Mouse (Mus musculus): Measurements from ENCODE around the gene Olfr490. TPM values are rescaled to one million over a fixed set of nuclear protein-coding genes. Genes with fewer than 3 reads are reported as not detected.

The Olfr490 gene
- polyA plus RNA-seq (2012; rRNA removed) (not detected in 2 replicates), polyA plus RNA-seq (2014; fragmentation: Nextera tagmentation; extraction: Ambion mirVana) (not detected in 2 replicates)

GRCm38 (mm10) chr7:108288834-108289233 lies at the start of gene Olfr490:
Olfr490 (minus strand) TSS chr7:108288934.
- ATAC-seq (ENCODE audit: insufficient read depth) = no peak
- DNase-seq (ENCODE audit: low read depth in 3 of 3, low spot score in 3 of 3) = no peak
- no peaks in the 10 kb centered on the region for H3K9me3 ChIP-seq (ENCODE audit: control insufficient read depth, low read length)
- no peak within 1 kb of the TSS for H3K4me3 ChIP-seq (ENCODE audit: insufficient read depth in 1 of 2, low read depth in 2 of 2, low read length in 2 of 2)
- H3K4me1 ChIP-seq (replicated peaks; ENCODE audit: control insufficient read depth in 2 of 2, insufficient read depth in 2 of 2, low read length in 1 of 2) = no peaks in the 10 kb centered on the region
- no peak within 1 kb of the TSS for H3K9ac ChIP-seq (replicated peaks)
- H3K27me3 ChIP-seq (ENCODE audit: control insufficient read depth, insufficient read depth, low read length) = no peaks in the 10 kb centered on the region
- H3K4me2 ChIP-seq (ENCODE audit: low read depth) = no peak within 1 kb of the TSS
- no peaks in the 10 kb centered on the region for H3K36me3 ChIP-seq (replicated peaks; ENCODE audit: control insufficient read depth, insufficient read depth, low read depth)
- TF ChIP-seq EP300 (IDR thresholded peaks at IDR 0.05; ENCODE audit: low read depth) (no peak), CTCF (IDR thresholded peaks at IDR 0.05; ENCODE audit: low read depth) (no peak)
- H3K27ac ChIP-seq = no peak within 1 kb of the TSS

- Histone ChIP-seq H3K36me3 (replicated peaks; ENCODE audit: control insufficient read depth, insufficient read depth, low read depth) (no peaks in the 10 kb centered on the region), H3K27ac (no peak within 1 kb of the TSS), H3K4me1 (replicated peaks; ENCODE audit: control insufficient read depth in 2 of 2, insufficient read depth in 2 of 2, low read length in 1 of 2) (no peaks in the 10 kb centered on the region), H3K9me3 (ENCODE audit: control insufficient read depth, low read length) (no peaks in the 10 kb centered on the region), H3K4me2 (ENCODE audit: low read depth) (no peak within 1 kb of the TSS), H3K9ac (replicated peaks) (no peak within 1 kb of the TSS), H3K4me3 (ENCODE audit: insufficient read depth in 1 of 2, low read depth in 2 of 2, low read length in 2 of 2) (no peak within 1 kb of the TSS), H3K27me3 (ENCODE audit: control insufficient read depth, insufficient read depth, low read length) (no peaks in the 10 kb centered on the region)
- ATAC-seq (ENCODE audit: insufficient read depth) (no peak), DNase-seq (ENCODE audit: low read depth in 3 of 3, low spot score in 3 of 3) (no peak)
- no peak for TF ChIP-seq CTCF (IDR thresholded peaks at IDR 0.05; ENCODE audit: low read depth)
- no peak for TF ChIP-seq EP300 (IDR thresholded peaks at IDR 0.05; ENCODE audit: low read depth)
- WGBS (ENCODE audit: insufficient replicate concordance) = 44% methylated on average over 2 of the region's 2 CpGs
Observed at GRCm38 (mm10) chr7:108323574-108323973, 34.8 kb upstream of the Olfr490 start, which contains the start of gene Olfr492. Olfr492 (minus strand) TSS chr7:108323674.

- DNase-seq (ENCODE audit: low read depth in 3 of 3, low spot score in 3 of 3) (no peak), ATAC-seq (ENCODE audit: insufficient read depth) (no peak)
- WGBS (ENCODE audit: insufficient replicate concordance) = 24% methylated on average over 1 of the region's 1 CpGs
- Histone ChIP-seq H3K4me3 (ENCODE audit: insufficient read depth in 1 of 2, low read depth in 2 of 2, low read length in 2 of 2) (no peak within 1 kb of the TSS), H3K4me1 (replicated peaks; ENCODE audit: control insufficient read depth in 2 of 2, insufficient read depth in 2 of 2, low read length in 1 of 2) (no peaks in the 10 kb centered on the region), H3K36me3 (replicated peaks; ENCODE audit: control insufficient read depth, insufficient read depth, low read depth) (no peaks in the 10 kb centered on the region), H3K27me3 (ENCODE audit: control insufficient read depth, insufficient read depth, low read length) (no peaks in the 10 kb centered on the region), H3K9me3 (ENCODE audit: control insufficient read depth, low read length) (no peaks in the 10 kb centered on the region), H3K27ac (no peak within 1 kb of the TSS), H3K4me2 (ENCODE audit: low read depth) (no peak within 1 kb of the TSS), H3K9ac (replicated peaks) (no peak within 1 kb of the TSS)
- TF ChIP-seq CTCF (IDR thresholded peaks at IDR 0.05; ENCODE audit: low read depth) = no peak
- TF ChIP-seq EP300 (IDR thresholded peaks at IDR 0.05; ENCODE audit: low read depth) = no peak
Observed at GRCm38 (mm10) chr7:108313151-108313550, 24.4 kb upstream of the Olfr490 start, which contains the start of gene Olfr491. Olfr491 (plus strand) TSS chr7:108313451.

- no peak for DNase-seq (ENCODE audit: low read depth in 3 of 3, low spot score in 3 of 3)
- ATAC-seq (ENCODE audit: insufficient read depth) = no peak
- Histone ChIP-seq H3K4me1 (replicated peaks; ENCODE audit: control insufficient read depth in 2 of 2, insufficient read depth in 2 of 2, low read length in 1 of 2) (no peaks in the 10 kb centered on the region), H3K4me3 (ENCODE audit: insufficient read depth in 1 of 2, low read depth in 2 of 2, low read length in 2 of 2) (no peak within 1 kb of the TSS), H3K4me2 (ENCODE audit: low read depth) (no peak within 1 kb of the TSS), H3K27ac (no peak within 1 kb of the TSS), H3K36me3 (replicated peaks; ENCODE audit: control insufficient read depth, insufficient read depth, low read depth) (no peaks in the 10 kb centered on the region), H3K27me3 (ENCODE audit: control insufficient read depth, insufficient read depth, low read length) (no peaks in the 10 kb centered on the region), H3K9me3 (ENCODE audit: control insufficient read depth, low read length) (no peaks in the 10 kb centered on the region), H3K9ac (replicated peaks) (no peak within 1 kb of the TSS)
- TF ChIP-seq CTCF (IDR thresholded peaks at IDR 0.05; ENCODE audit: low read depth) = no peak
- no peak for TF ChIP-seq EP300 (IDR thresholded peaks at IDR 0.05; ENCODE audit: low read depth)
Observed at GRCm38 (mm10) chr7:108258247-108258646, 30.5 kb downstream of the Olfr490 start, which contains the start of gene Olfr488. Olfr488 (minus strand) TSS chr7:108258347.

Other genes with a start within 250 kb of the Olfr490 start
- not detected in 2 replicates for gene Olfr479, start 238.2 kb downstream of the Olfr490 start, polyA plus RNA-seq (2012; rRNA removed)
- not detected in 2 replicates for gene Olfr479, start 238.2 kb downstream of the Olfr490 start, polyA plus RNA-seq (2014; fragmentation: Nextera tagmentation; extraction: Ambion mirVana)
- gene Olfr480, start 221.6 kb downstream of the Olfr490 start, polyA plus RNA-seq (2012; rRNA removed) = not detected in 2 replicates
- gene Olfr480, start 221.6 kb downstream of the Olfr490 start, polyA plus RNA-seq (2014; fragmentation: Nextera tagmentation; extraction: Ambion mirVana) = not detected in 2 replicates
- not detected in 2 replicates for gene Olfr481, start 209.1 kb downstream of the Olfr490 start, polyA plus RNA-seq (2012; rRNA removed)
- not detected in 2 replicates for gene Olfr481, start 209.1 kb downstream of the Olfr490 start, polyA plus RNA-seq (2014; fragmentation: Nextera tagmentation; extraction: Ambion mirVana)
- 0.01 TPM in 2 replicates for gene Olfr482, start 191.3 kb downstream of the Olfr490 start, polyA plus RNA-seq (2012; rRNA removed)
- not detected in 2 replicates for gene Olfr482, start 191.3 kb downstream of the Olfr490 start, polyA plus RNA-seq (2014; fragmentation: Nextera tagmentation; extraction: Ambion mirVana)
- not detected in 2 replicates for gene Olfr483, start 188.1 kb downstream of the Olfr490 start, polyA plus RNA-seq (2012; rRNA removed)
- gene Olfr483, start 188.1 kb downstream of the Olfr490 start, polyA plus RNA-seq (2014; fragmentation: Nextera tagmentation; extraction: Ambion mirVana) = not detected in 2 replicates
- gene Olfr484, start 161.5 kb downstream of the Olfr490 start, polyA plus RNA-seq (2012; rRNA removed) = not detected in 2 replicates
- gene Olfr484, start 161.5 kb downstream of the Olfr490 start, polyA plus RNA-seq (2014; fragmentation: Nextera tagmentation; extraction: Ambion mirVana) = not detected in 2 replicates
- not detected in 2 replicates for gene Olfr485, start 129.1 kb downstream of the Olfr490 start, polyA plus RNA-seq (2012; rRNA removed)
- not detected in 2 replicates for gene Olfr485, start 129.1 kb downstream of the Olfr490 start, polyA plus RNA-seq (2014; fragmentation: Nextera tagmentation; extraction: Ambion mirVana)
- not detected in 2 replicates for gene Olfr486, start 116.2 kb downstream of the Olfr490 start, polyA plus RNA-seq (2012; rRNA removed)
- gene Olfr486, start 116.2 kb downstream of the Olfr490 start, polyA plus RNA-seq (2014; fragmentation: Nextera tagmentation; extraction: Ambion mirVana) = not detected in 2 replicates
- not detected in 2 replicates for gene Olfr487, start 74.3 kb downstream of the Olfr490 start, polyA plus RNA-seq (2012; rRNA removed)
- not detected in 2 replicates for gene Olfr487, start 74.3 kb downstream of the Olfr490 start, polyA plus RNA-seq (2014; fragmentation: Nextera tagmentation; extraction: Ambion mirVana)
- not detected in 2 replicates for gene Olfr488, start 30.6 kb downstream of the Olfr490 start, polyA plus RNA-seq (2012; rRNA removed)
- gene Olfr488, start 30.6 kb downstream of the Olfr490 start, polyA plus RNA-seq (2014; fragmentation: Nextera tagmentation; extraction: Ambion mirVana) = not detected in 2 replicates
- not detected in 2 replicates for gene Olfr491, start 24.5 kb upstream of the Olfr490 start, polyA plus RNA-seq (2012; rRNA removed)
- gene Olfr491, start 24.5 kb upstream of the Olfr490 start, polyA plus RNA-seq (2014; fragmentation: Nextera tagmentation; extraction: Ambion mirVana) = not detected in 2 replicates
- gene Olfr492, start 34.7 kb upstream of the Olfr490 start, polyA plus RNA-seq (2012; rRNA removed) = not detected in 2 replicates
- not detected in 2 replicates for gene Olfr492, start 34.7 kb upstream of the Olfr490 start, polyA plus RNA-seq (2014; fragmentation: Nextera tagmentation; extraction: Ambion mirVana)
- gene Olfr493, start 58.0 kb upstream of the Olfr490 start, polyA plus RNA-seq (2012; rRNA removed) = not detected in 2 replicates
- not detected in 2 replicates for gene Olfr493, start 58.0 kb upstream of the Olfr490 start, polyA plus RNA-seq (2014; fragmentation: Nextera tagmentation; extraction: Ambion mirVana)
- not detected in 2 replicates for gene Olfr494, start 76.4 kb upstream of the Olfr490 start, polyA plus RNA-seq (2012; rRNA removed)
- gene Olfr494, start 76.4 kb upstream of the Olfr490 start, polyA plus RNA-seq (2014; fragmentation: Nextera tagmentation; extraction: Ambion mirVana) = not detected in 2 replicates
- gene Olfr495, start 104.2 kb upstream of the Olfr490 start, polyA plus RNA-seq (2012; rRNA removed) = not detected in 2 replicates
- gene Olfr495, start 104.2 kb upstream of the Olfr490 start, polyA plus RNA-seq (2014; fragmentation: Nextera tagmentation; extraction: Ambion mirVana) = not detected in 2 replicates
- not detected in 2 replicates for gene Olfr497, start 131.5 kb upstream of the Olfr490 start, polyA plus RNA-seq (2012; rRNA removed)
- not detected in 2 replicates for gene Olfr497, start 131.5 kb upstream of the Olfr490 start, polyA plus RNA-seq (2014; fragmentation: Nextera tagmentation; extraction: Ambion mirVana)
- not detected in 2 replicates for gene Olfr498, start 176.4 kb upstream of the Olfr490 start, polyA plus RNA-seq (2012; rRNA removed)
- gene Olfr498, start 176.4 kb upstream of the Olfr490 start, polyA plus RNA-seq (2014; fragmentation: Nextera tagmentation; extraction: Ambion mirVana) = not detected in 2 replicates
- gene Olfr502, start 236.1 kb upstream of the Olfr490 start, polyA plus RNA-seq (2012; rRNA removed) = not detected in 2 replicates
- gene Olfr502, start 236.1 kb upstream of the Olfr490 start, polyA plus RNA-seq (2014; fragmentation: Nextera tagmentation; extraction: Ambion mirVana) = not detected in 2 replicates

Data from liver, embryonic 14.5 days (tissue).